In the genomic region with DNA sequence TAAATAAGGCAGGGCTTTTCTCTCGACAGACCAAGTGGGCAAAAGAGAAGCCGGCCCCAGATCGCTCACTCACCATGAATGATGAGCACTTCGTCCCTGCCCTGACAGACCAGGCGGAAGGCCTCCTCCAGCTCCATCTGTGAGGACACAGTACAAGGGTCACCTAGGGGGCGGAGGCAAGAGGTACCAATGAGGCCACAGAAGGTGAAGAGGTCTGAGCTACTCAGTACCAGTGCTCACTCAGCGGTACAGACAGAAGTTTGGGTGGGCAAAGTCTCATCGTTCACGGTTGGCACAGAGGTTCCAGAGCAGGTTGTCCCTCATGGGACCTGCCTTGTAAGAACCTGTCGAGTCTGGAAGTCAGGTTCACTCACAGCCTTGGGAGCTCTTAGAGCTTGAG, we compare ENCODE assay signal across 13 mouse cellular contexts. TPM values are rescaled to one million over a fixed set of nuclear protein-coding genes. Genes with fewer than 3 reads are reported as not detected.
"Had no signal": no experiment of that assay in that cellular context is flagged by ENCODE, and none has a peak within 500 bp of the region (broad histone marks: within the 10 kb centered on the region; RNA-seq: fewer than 3 reads in every experiment).

No protein-coding gene starts in this region.

- H3K36me3 ChIP-seq: intestine, embryonic 15.5 days; limb, embryonic 10.5 days; liver, embryonic 13.5 days; midbrain, embryonic 12.5 days; neural tube, embryonic 13.5 days; stomach, embryonic 15.5 days had no signal

- H3K4me2 ChIP-seq: hindbrain, embryonic 14.5 days; intestine, embryonic 15.5 days; liver, embryonic 13.5 days; midbrain, embryonic 12.5 days; neural tube, embryonic 13.5 days; stomach, embryonic 15.5 days had no signal

- H3K9ac ChIP-seq: hindbrain, embryonic 14.5 days; intestine, embryonic 15.5 days; liver, embryonic 13.5 days; midbrain, embryonic 12.5 days; neural tube, embryonic 13.5 days; stomach, embryonic 15.5 days had no signal

- H3K4me1 ChIP-seq: intestine, embryonic 15.5 days had no signal

- H3K9me3 ChIP-seq: intestine, embryonic 15.5 days; limb, embryonic 10.5 days; liver, embryonic 13.5 days; midbrain, embryonic 12.5 days; neural tube, embryonic 13.5 days; stomach, embryonic 15.5 days had no signal

- DNase-seq: liver, embryonic 13.5 days; lung, adult 18-20 months; right cerebral cortex, postnatal 14 days; thymus, postnatal 36 days had no signal

- H3K4me3 ChIP-seq: intestine, embryonic 15.5 days; left cerebral cortex, adult 2 months; limb, embryonic 10.5 days; liver, embryonic 13.5 days; midbrain, embryonic 12.5 days; neural tube, embryonic 13.5 days; stomach, embryonic 15.5 days had no signal

- ATAC-seq: intestine, embryonic 15.5 days; midbrain, embryonic 16.5 days had no signal

- H3K27ac ChIP-seq: hindbrain, embryonic 14.5 days; intestine, embryonic 15.5 days; left cerebral cortex, adult 2 months; limb, embryonic 10.5 days; liver, embryonic 13.5 days; midbrain, embryonic 12.5 days; neural tube, embryonic 13.5 days; stomach, embryonic 15.5 days had no signal

RNA-seq across cellular contexts. Expression of a gene that starts 4.8 kb away (rescaled TPM):
- total RNA-seq: megakaryocyte-erythroid progenitor cell, adult 5-6 weeks had no signal

RNA-seq across cellular contexts. Expression of a gene that starts 41.6 kb away (rescaled TPM):
- polyA plus RNA-seq: limb, embryonic 10.5 days; liver, embryonic 13.5 days; midbrain, embryonic 12.5 days; stomach, embryonic 15.5 days had no signal

RNA-seq across cellular contexts. Expression of a gene that starts 52.6 kb away (rescaled TPM):
- total RNA-seq: megakaryocyte-erythroid progenitor cell, adult 5-6 weeks had no signal
